Mouse (Mus musculus) fibroblast of lung, adult 2 months (primary cell): ENCODE results near the gene Gm3045.

Experiments used
- DNase-seq: peaks from one replicate; pipeline ENCODE4 v3.0.0-alpha.2; 2011; ENCODE audit warnings: low read depth

Gene Gm3045

GRCm38 (mm10) chr13:56426365-56426764 lies at the start of gene Gm3045:
TSS of gene Gm3045 (plus strand) at chr13:56426594.
- DNase-seq = no peak

GRCm38 (mm10) chr13:56380855-56381685 lies 45.3 kb upstream of the Gm3045 start:
- no peak for DNase-seq

- DNase-seq = no peak
Observed at GRCm38 (mm10) chr13:56383406-56383805, 43.0 kb upstream of the Gm3045 start.

GRCm38 (mm10) chr13:56386411-56386810 lies 40.0 kb upstream of the Gm3045 start:
- no peak for DNase-seq

- DNase-seq = no peak
Observed at GRCm38 (mm10) chr13:56387374-56387773, 39.0 kb upstream of the Gm3045 start.

- no peak for DNase-seq
Observed at GRCm38 (mm10) chr13:56388042-56388441, 38.4 kb upstream of the Gm3045 start.

GRCm38 (mm10) chr13:56397572-56397971 lies 28.8 kb upstream of the Gm3045 start:
- DNase-seq = no peak

- no peak for DNase-seq
Observed at GRCm38 (mm10) chr13:56401186-56401585, 25.2 kb upstream of the Gm3045 start.

- DNase-seq = no peak
Observed at GRCm38 (mm10) chr13:56403381-56404086, 22.9 kb upstream of the Gm3045 start.

GRCm38 (mm10) chr13:56404511-56405140 lies 21.8 kb upstream of the Gm3045 start:
- DNase-seq = no peak

GRCm38 (mm10) chr13:56412286-56412873 lies 14.0 kb upstream of the Gm3045 start:
- DNase-seq = no peak

- no peak for DNase-seq
Observed at GRCm38 (mm10) chr13:56418685-56419483, 7.5 kb upstream of the Gm3045 start.

- DNase-seq = no peak
Observed at GRCm38 (mm10) chr13:56419538-56419937, 6.9 kb upstream of the Gm3045 start.

- DNase-seq = peak; percentile 27
Observed at GRCm38 (mm10) chr13:56422072-56422723, 4.2 kb upstream of the Gm3045 start.

GRCm38 (mm10) chr13:56425931-56426330 lies 463 bp upstream of the Gm3045 start:
- no peak for DNase-seq

GRCm38 (mm10) chr13:56428724-56429500 lies 2.5 kb downstream of the Gm3045 start:
- DNase-seq = no peak

- no peak for DNase-seq
Observed at GRCm38 (mm10) chr13:56432496-56432895, 6.1 kb downstream of the Gm3045 start.

- no peak for DNase-seq
Observed at GRCm38 (mm10) chr13:56433466-56433865, 7.1 kb downstream of the Gm3045 start.

GRCm38 (mm10) chr13:56434311-56434751 lies 7.9 kb downstream of the Gm3045 start:
- no peak for DNase-seq

GRCm38 (mm10) chr13:56435615-56436287 lies 9.4 kb downstream of the Gm3045 start:
- DNase-seq = no peak
